Mouse (Mus musculus) midbrain, embryonic 12.5 days (tissue): ENCODE data around the gene Ankrd45. TPM values are rescaled to one million over a fixed set of nuclear protein-coding genes. Genes with fewer than 3 reads are reported as not detected.

ENCODE experiments used
- ATAC-seq: fragments of 200-750 bp; cut with Nextera tagmentation; 2 replicates; pipeline ENCODE4 v1.8.0; 2017; ENCODE audit warnings: low read depth, moderate TSS enrichment, moderate library complexity; ENCODE audit not compliant: low FRiP score
- H3K27ac ChIP-seq: fragments of 300-500 bp; sonication (generic); replicated peaks from 2 replicates; pipeline ENCODE4 v1.5.1; 2016; ENCODE audit warnings: mild to moderate bottlenecking
- H3K27me3 ChIP-seq: fragments of 300-500 bp; sonication (generic); 2 replicates; pipeline ENCODE4 v1.6.1; 2016; ENCODE audit warnings: mild to moderate bottlenecking
- H3K36me3 ChIP-seq: fragments of 300-500 bp; sonication (generic); 2 replicates; pipeline ENCODE4 v1.6.1; 2016
- H3K4me1 ChIP-seq: fragments of 300-500 bp; sonication (generic); 2 replicates; pipeline ENCODE4 v1.6.1; 2016
- H3K4me2 ChIP-seq: fragments of 300-500 bp; sonication (generic); replicated peaks from 2 replicates; pipeline ENCODE4 v1.6.1; 2016; ENCODE audit warnings: mild to moderate bottlenecking, moderate library complexity
- H3K4me3 ChIP-seq: fragments of 300-500 bp; sonication (generic); 2 replicates; pipeline ENCODE4 v1.5.1; 2016; ENCODE audit warnings: mild to moderate bottlenecking
- H3K9ac ChIP-seq: fragments of 300-500 bp; sonication (generic); replicated peaks from 2 replicates; pipeline ENCODE4 v1.6.1; 2016; ENCODE audit warnings: mild to moderate bottlenecking, moderate library complexity
- H3K9me3 ChIP-seq: fragments of 300-500 bp; sonication (generic); 2 replicates; pipeline ENCODE4 v1.6.1; 2016; ENCODE audit warnings: mild to moderate bottlenecking
- whole genome bisulfite sequencing: fragments of 180-500 bp; shearing (Covaris S2); methylation state at CpG from one replicate; pipeline ENCODE4 v1.1.7; 2016; 5-methylcytosine and 5-hydroxymethylcytosine counted together
- polyA plus RNA-seq: library from polyadenylated mRNA; unstranded; fragments of >200 nt; fragmentation: Nextera tagmentation; extraction: Ambion mirVana; gene quantifications from 2 replicates; pipeline ENCODE4 v1.2.1, GENCODE M21; 2016

The Ankrd45 gene
- polyA plus RNA-seq, result 5.7 and 6.0 TPM in 2 replicates

- no peaks in the 10 kb centered on the region for H3K36me3 ChIP-seq
- no peaks in the 10 kb centered on the region for H3K27me3 ChIP-seq
- H3K4me1 ChIP-seq, result no peaks in the 10 kb centered on the region
- H3K27ac ChIP-seq, result no peak within 1 kb of the TSS
- peak within 1 kb of the TSS; percentile 62 for H3K4me2 ChIP-seq
- peak within 1 kb of the TSS; percentile 43 for H3K4me3 ChIP-seq
- ATAC-seq, result peak; percentile 94
- 5% methylated on average over 33 of the region's 33 CpGs for WGBS
- no peaks in the 10 kb centered on the region for H3K9me3 ChIP-seq
- H3K9ac ChIP-seq, result peak within 1 kb of the TSS; percentile 40
Measured at GRCm38 (mm10) chr1:161142531-161143159, at the start of gene Ankrd45. Ankrd45 (plus strand) TSS chr1:161142691.

GRCm38 (mm10) chr1:161099721-161100405 is 42.6 kb upstream of the Ankrd45 start:
- Histone ChIP-seq H3K4me1 (no peaks in the 10 kb centered on the region), H3K36me3 (peaks cover 40% of the 10 kb centered on the region), H3K9ac (no peak overlapping the region), H3K27ac (no peak overlapping the region), H3K27me3 (no peaks in the 10 kb centered on the region), H3K4me2 (no peak overlapping the region), H3K4me3 (no peak overlapping the region), H3K9me3 (no peaks in the 10 kb centered on the region)
- no peak for ATAC-seq
- WGBS, result 97% methylated on average over 4 of the region's 4 CpGs

- peaks cover 27% of the 10 kb centered on the region for H3K36me3 ChIP-seq
- no peak overlapping the region for H3K9ac ChIP-seq
- H3K27ac ChIP-seq, result no peak overlapping the region
- no peak overlapping the region for H3K4me2 ChIP-seq
- H3K27me3 ChIP-seq, result no peaks in the 10 kb centered on the region
- 93% methylated on average over 1 of the region's 1 CpGs for WGBS
- no peaks in the 10 kb centered on the region for H3K9me3 ChIP-seq
- ATAC-seq, result no peak
- no peak overlapping the region for H3K4me3 ChIP-seq
- no peaks in the 10 kb centered on the region for H3K4me1 ChIP-seq
Measured at GRCm38 (mm10) chr1:161103842-161104241, 38.6 kb upstream of the Ankrd45 start.

DNA sequence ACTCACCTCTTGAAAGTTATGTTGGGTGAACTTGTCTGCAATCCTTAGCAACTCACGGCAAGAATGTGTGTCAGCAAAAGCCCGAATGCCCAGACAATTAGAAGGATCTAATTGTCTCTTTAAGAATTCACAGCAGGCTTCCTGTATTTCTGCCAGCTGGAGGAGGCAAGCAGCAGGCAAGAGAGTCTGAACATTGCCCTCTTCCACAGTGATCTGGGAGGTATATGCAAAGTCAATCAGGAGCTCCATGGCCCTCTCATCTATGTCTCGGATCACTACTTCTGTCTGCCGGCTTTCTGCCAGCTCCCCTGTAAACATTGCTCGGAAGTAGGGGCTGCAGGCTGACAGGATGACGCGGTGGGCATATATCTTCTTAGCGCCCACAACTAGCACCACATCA is 33.3 kb upstream of the Ankrd45 start:
- H3K4me3 ChIP-seq, result no peak overlapping the region
- no peak overlapping the region for H3K9ac ChIP-seq
- no peaks in the 10 kb centered on the region for H3K27me3 ChIP-seq
- H3K4me2 ChIP-seq, result no peak overlapping the region
- WGBS, result 87% methylated on average over 8 of the region's 8 CpGs
- ATAC-seq, result no peak
- H3K27ac ChIP-seq, result no peak overlapping the region
- peaks cover 18% of the 10 kb centered on the region for H3K36me3 ChIP-seq
- H3K9me3 ChIP-seq, result no peaks in the 10 kb centered on the region
- H3K4me1 ChIP-seq, result no peaks in the 10 kb centered on the region

- no peak overlapping the region for H3K4me3 ChIP-seq
- no peak overlapping the region for H3K9ac ChIP-seq
- no peak overlapping the region for H3K4me2 ChIP-seq
- no peak for ATAC-seq
- H3K4me1 ChIP-seq, result no peaks in the 10 kb centered on the region
- H3K9me3 ChIP-seq, result no peaks in the 10 kb centered on the region
- no peaks in the 10 kb centered on the region for H3K27me3 ChIP-seq
- peaks cover 2% of the 10 kb centered on the region; the same call in 1 of the 2 replicates for H3K36me3 ChIP-seq
- no peak overlapping the region for H3K27ac ChIP-seq
Measured at GRCm38 (mm10) chr1:161114591-161114990, 27.9 kb upstream of the Ankrd45 start.

DNA sequence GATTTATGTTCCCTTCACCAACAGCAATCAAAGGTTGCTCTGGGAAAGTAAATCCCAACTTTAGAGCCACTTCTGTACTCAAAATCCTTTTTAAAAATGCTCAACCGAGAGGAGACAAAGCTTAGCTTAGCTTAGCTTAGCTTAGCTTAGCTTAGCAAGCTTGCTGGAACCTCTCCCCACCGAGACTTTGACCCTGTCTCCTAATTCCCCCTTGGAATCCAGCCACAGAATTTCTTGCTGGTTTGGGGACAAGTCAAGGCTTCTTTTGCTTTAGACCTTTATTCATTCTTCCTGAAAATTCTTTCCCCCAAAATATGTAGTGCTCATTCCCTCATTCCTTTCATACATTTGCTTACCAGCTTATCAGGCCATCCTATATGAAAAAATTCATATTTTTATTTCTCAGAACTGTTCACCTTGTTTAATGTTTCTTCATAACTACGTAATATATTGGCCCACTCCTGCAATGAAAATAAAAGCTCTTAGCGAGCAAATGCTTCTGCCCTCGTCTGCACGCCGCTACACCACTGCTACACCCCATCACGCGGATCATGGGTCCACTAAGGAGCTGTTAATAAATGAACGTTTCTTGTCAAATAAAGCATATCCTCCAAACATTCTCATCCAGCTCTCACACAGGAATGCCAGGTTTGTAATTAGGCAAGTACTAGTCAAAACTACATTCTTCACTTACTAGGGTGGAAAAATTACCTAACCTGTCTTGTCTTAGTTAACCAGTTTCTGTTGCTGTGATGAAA is 19.7 kb upstream of the Ankrd45 start:
- no peak overlapping the region for H3K4me3 ChIP-seq
- H3K27ac ChIP-seq, result no peak overlapping the region
- no peak overlapping the region for H3K4me2 ChIP-seq
- H3K9ac ChIP-seq, result no peak overlapping the region
- no peaks in the 10 kb centered on the region for H3K27me3 ChIP-seq
- H3K9me3 ChIP-seq, result no peaks in the 10 kb centered on the region
- no peaks in the 10 kb centered on the region for H3K4me1 ChIP-seq
- ATAC-seq, result no peak
- 92% methylated on average over 10 of the region's 10 CpGs for WGBS
- peaks cover 6% of the 10 kb centered on the region; the same call in 1 of the 2 replicates for H3K36me3 ChIP-seq

- Histone ChIP-seq H3K9ac (no peak overlapping the region), H3K4me1 (peaks cover 10% of the 10 kb centered on the region), H3K9me3 (no peaks in the 10 kb centered on the region), H3K27me3 (no peaks in the 10 kb centered on the region), H3K4me2 (no peak overlapping the region), H3K27ac (no peak overlapping the region), H3K4me3 (no peak overlapping the region), H3K36me3 (peaks cover 6% of the 10 kb centered on the region; the same call in 1 of the 2 replicates)
- no peak for ATAC-seq
- WGBS, result 78% methylated on average over 1 of the region's 1 CpGs
Measured at GRCm38 (mm10) chr1:161126461-161126860, 16.0 kb upstream of the Ankrd45 start.

GRCm38 (mm10) chr1:161130726-161131664 is 11.5 kb upstream of the Ankrd45 start, which contains the start of gene Klhl20:
Klhl20 (minus strand) TSS chr1:161131511.
- H3K9ac ChIP-seq, result peak within 1 kb of the TSS; percentile 88
- peak within 1 kb of the TSS; percentile 77 for H3K27ac ChIP-seq
- 3% methylated on average over 41 of the region's 41 CpGs for WGBS
- H3K36me3 ChIP-seq, result peaks cover 6% of the 10 kb centered on the region; the same call in 1 of the 2 replicates
- 0 out of 2 replicates have a peak, but pooled peaks cover 5% of the 10 kb centered on the region for H3K27me3 ChIP-seq
- no peaks in the 10 kb centered on the region for H3K9me3 ChIP-seq
- peaks cover 10% of the 10 kb centered on the region for H3K4me1 ChIP-seq
- H3K4me2 ChIP-seq, result peak within 1 kb of the TSS; percentile 86
- H3K4me3 ChIP-seq, result peak within 1 kb of the TSS; percentile 86
- ATAC-seq, result peak; percentile 97

GRCm38 (mm10) chr1:161139496-161139895 is 3.0 kb upstream of the Ankrd45 start:
- Histone ChIP-seq H3K9me3 (no peaks in the 10 kb centered on the region), H3K27ac (no peak overlapping the region), H3K4me1 (no peaks in the 10 kb centered on the region), H3K4me2 (no peak overlapping the region), H3K9ac (no peak overlapping the region), H3K4me3 (no peak overlapping the region), H3K36me3 (no peaks in the 10 kb centered on the region), H3K27me3 (no peaks in the 10 kb centered on the region)
- 97% methylated on average over 2 of the region's 2 CpGs for WGBS
- no peak for ATAC-seq

DNA sequence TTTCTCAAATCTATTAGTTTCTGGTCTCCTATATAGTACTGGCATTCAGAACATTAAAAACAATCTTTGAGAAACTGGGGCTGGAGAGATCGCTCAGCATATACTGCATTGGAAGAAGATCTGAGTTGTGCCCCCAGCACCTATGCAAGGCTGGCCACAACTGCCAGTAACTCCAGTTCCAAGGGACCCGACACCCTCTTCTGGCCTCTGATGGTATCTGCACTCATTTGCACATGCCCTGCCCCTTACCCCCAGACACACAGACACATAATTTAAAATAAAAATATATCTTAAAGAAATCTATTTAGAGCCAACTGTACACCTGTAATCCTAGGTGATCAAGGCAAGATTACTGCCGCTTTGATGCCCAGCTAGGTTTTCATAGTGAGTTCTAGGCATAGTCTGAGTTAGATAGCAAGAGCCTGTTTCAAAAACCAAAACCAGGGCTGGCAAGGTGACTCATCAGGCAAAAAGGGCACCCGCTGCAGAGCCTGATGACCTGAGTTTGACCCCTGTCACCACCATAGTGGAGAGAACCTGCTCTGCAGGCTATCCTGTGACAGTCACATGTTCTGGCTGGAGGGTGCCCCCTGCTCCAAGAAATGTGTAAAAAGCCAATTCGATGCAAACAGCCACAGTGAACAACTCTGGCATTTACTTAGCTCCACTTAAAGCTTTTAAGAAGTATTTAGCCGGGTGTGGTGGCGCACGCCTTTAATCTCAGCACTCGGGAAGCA is 2.3 kb upstream of the Ankrd45 start:
- Histone ChIP-seq H3K4me3 (no peak overlapping the region), H3K36me3 (no peaks in the 10 kb centered on the region), H3K4me2 (no peak overlapping the region), H3K9ac (no peak overlapping the region), H3K4me1 (no peaks in the 10 kb centered on the region), H3K27me3 (no peaks in the 10 kb centered on the region), H3K27ac (no peak overlapping the region), H3K9me3 (no peaks in the 10 kb centered on the region)
- ATAC-seq, result no peak
- WGBS, result 86% methylated on average over 9 of the region's 9 CpGs

GRCm38 (mm10) chr1:161143216-161143615 is 725 bp downstream of the Ankrd45 start:
- no peaks in the 10 kb centered on the region for H3K27me3 ChIP-seq
- H3K4me1 ChIP-seq, result no peaks in the 10 kb centered on the region
- H3K4me2 ChIP-seq, result peak overlapping the region; percentile 62
- no peaks in the 10 kb centered on the region for H3K9me3 ChIP-seq
- H3K4me3 ChIP-seq, result no peak overlapping the region; the same call in 1 of the 2 replicates
- H3K27ac ChIP-seq, result no peak overlapping the region
- ATAC-seq, result peak; percentile 14; the same call in 1 of the 2 replicates
- no peak overlapping the region for H3K9ac ChIP-seq
- no peaks in the 10 kb centered on the region for H3K36me3 ChIP-seq
- 91% methylated on average over 7 of the region's 7 CpGs for WGBS
